Mouse (Mus musculus) urinary bladder, postnatal 4 days (tissue): ENCODE data around the gene Nlgn1.

Experiments used
- DNase-seq, 2 experiments: peaks; one replicate each; pipeline ENCODE4 v3.0.0; 2021 to 2022; ENCODE audit warnings: low spot score in 2 of 2

Nlgn1 gene

DNA sequence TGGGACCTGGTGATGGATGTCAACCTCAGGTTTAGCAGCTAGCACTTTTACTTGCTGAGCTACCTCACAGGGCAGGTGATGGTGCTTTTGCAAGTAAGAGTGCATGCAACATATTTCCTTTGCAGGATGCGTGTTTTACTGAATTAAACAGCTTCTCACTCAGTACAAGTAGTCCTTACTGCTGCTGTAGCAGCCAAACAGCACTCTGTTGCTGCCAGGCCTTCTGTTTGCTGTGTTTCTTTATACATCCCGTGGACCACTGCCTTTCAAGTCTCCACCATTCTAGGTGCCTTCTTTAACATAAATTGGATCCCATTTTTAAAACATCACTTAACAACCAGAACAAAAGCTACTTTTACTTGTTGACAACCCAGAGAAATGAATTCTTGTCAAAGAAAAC is 502.0 kb downstream of the Nlgn1 start:
- DNase-seq: no peak

DNA sequence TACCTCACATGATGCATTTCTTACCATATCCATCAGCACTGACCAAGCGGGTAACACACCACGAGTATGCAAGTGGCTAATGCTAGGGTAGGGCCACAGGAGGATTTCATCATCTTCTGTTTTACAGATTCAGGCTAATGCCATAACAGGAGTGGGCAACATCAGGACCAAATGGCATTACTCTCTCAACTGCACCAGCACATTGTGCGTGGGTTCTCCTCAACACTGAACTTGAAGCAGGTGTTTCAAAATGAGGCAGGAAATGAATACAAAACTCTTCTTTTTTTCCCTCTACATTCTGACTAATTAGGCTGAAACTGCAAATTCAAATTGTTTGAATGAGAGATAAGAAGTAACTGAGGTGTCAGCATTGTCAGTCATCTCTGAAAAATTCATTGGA is 518.9 kb downstream of the Nlgn1 start:
- no peak for DNase-seq

DNA sequence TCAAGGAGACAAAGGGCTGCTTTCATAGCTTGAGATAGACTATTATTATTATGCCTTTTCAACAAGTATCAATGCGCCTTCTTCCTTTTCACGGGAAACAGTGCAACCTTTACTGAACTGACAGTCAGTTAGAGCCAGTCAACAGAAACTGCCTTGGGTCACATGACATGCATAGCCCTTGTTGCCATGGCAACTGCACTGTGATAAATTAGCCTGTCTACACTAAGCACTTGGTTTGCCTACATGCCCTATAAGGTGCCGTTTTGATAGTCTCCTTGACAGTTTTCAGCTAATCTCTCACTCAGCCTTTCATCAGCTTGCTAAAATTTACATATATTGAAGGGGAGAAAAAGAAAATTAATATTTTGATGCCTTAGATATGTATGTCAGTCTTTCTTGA is 524.7 kb downstream of the Nlgn1 start:
- no peak for DNase-seq

DNA sequence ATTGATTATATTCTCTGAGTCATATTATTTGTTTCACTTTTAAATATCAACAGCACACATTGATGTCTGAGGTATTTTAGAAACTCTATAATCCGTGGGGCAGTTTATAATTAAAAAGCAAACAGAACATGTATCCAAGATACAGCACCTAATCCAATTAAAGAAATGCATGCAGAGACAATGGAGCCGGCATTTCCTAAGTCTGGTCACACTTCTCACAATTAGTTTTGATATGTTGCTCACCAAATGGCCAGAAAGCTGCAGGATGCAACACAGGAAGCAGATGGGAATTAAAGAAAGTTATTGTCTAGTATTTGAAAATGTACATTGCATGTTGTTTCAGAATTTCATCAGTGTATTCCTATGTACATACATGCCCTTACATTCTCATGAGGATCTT is 550.6 kb downstream of the Nlgn1 start:
- DNase-seq: no peak

DNA sequence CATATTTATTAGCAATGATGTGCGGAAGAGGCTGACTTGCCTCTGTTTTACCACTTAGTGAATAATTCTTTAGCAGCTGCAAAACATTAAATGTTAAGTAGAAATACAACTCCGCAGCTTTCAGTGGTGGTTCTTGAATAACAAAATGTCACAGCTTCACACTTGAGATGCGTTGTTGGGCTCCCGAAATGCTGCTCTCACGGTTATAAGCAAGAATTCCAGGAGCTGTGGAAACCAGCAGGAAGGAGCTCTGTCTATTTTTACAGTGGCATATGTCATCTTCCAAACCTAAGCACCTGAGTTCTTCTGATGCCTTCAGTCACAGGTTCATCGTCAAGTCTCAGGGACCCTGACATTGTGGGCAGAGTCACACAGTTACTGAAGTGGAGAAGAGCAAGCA is 556.8 kb downstream of the Nlgn1 start:
- no peak for DNase-seq

DNA sequence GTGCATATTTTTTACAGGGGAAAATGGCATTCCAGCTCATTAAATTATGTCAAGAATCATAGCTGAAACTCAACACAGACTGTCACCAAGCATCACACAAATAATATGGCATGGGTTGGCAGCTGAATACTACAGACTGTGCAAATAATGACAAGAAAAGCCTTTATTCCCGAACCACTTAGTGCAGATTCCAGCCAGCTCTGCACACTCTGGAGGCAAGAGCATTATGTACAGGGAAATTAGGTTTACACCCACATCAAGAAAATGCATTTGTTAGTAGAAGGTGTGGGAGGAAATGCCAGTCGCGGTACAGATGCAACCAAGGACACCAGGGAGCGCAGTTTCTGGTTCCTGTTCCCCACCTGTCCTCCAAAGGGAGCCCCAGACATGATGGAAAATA is 558.4 kb downstream of the Nlgn1 start:
- no peak for DNase-seq

DNA sequence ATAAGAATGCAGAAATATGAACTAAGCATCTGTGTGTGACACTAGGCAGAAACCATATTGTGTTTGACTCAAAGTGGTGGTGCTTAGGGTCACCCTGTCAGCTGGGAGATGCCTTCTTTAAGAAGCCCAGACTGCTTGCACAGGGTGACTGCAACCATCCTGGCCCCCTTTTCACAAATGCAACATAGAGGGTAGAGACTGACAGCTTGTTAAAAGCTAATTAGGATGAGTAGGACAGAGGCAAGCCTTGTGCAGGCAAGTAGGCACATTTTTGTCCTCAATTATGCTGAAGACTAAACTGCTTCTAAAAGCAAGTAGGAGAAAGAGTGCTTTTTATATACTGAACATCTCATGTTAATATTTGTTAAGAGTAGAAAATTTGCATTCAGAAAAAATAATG is 558.8 kb downstream of the Nlgn1 start:
- no peak for DNase-seq

DNA sequence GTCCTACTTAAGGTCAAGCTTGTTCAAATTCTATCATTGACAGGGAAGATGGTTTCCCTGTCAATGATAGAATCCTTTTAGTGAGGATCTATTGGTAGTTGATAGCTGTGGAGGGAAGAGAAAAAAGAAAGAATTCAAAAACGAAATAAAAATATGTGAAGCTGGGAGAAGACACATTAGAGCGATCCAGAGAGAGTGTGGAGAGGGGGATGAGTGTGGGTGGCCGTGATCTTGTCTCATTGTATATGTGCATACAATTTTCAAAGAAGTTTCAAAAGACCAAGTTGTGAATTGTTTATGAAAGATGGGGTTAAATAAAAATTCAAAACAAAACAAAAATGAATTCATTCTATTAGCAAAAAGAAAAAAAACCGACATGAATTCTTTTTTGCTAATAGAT is 568.6 kb downstream of the Nlgn1 start:
- no peak for DNase-seq

DNA sequence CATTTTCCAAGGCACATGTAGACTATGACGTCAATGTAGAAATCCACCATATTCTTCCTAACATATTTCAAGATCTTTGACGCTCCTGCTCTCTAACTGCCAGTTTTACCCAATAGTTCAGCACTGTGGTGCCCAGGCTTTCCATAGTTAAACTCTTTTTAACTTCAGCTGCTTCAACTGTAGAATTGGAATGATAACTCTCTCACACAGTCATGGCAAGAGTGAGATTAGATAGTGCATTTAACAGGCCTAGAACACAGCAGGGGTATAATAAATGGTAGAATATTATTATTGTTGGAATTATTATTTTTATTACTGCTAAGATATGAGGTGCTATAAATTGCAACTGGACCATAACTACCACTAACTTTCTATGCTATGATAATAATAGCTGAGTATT is 574.4 kb downstream of the Nlgn1 start:
- DNase-seq: no peak

DNA sequence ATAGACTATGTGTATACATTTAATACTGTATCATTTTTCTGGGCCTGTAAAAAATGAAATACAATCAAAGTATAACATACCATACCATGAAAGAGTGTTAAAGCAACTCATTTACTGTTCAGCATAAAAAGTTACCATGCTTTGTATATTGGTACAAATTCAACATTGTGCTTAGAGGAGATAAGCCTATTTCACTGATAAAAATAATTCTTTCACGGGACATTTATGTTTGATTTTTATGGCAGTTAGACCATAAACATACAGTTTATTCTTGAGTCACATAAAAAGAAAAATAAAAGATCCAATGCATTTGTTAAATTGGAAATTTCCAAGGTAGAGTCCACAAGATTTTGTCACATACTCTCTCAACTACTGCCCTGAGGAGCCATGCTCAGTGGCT is 608.1 kb downstream of the Nlgn1 start:
- DNase-seq: no peak

DNA sequence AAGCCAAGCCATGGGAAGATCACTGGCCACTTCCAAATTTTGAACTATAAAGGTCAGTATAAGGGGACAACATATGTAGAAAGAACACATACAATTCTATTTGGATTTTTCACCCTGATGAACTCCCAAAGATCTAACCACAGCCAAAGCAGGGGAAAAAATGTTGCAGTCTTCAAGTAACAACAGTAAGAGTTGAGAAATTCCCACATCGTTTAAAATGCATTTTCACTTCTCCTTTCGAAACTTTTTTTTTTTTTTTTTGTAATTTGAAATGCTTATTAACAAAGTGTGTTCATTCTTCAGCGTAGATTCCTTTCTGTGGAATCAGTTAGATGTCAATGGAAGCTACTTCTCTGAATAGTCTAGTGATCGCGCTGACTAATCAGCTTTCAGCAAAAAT is 610.8 kb downstream of the Nlgn1 start:
- DNase-seq: no peak

DNA sequence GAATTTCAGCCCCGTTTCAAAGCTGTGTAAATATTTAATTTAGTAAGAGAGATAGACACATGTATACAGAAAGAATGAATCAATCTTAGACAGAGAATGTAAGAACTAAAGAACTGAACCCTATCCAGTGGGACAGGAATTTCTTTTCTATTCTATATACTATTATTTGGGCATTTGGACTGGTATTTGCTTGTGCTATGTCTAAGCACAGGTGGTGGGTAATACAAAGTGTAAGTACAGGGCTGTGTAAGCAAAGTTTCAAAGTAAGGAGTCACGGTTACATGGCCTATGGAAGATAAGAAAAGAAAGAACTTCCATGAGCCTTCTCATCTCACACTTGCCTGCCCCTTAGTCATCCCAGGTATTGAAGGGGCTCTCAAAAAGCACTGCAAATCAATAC is 624.9 kb downstream of the Nlgn1 start:
- DNase-seq: no peak

DNA sequence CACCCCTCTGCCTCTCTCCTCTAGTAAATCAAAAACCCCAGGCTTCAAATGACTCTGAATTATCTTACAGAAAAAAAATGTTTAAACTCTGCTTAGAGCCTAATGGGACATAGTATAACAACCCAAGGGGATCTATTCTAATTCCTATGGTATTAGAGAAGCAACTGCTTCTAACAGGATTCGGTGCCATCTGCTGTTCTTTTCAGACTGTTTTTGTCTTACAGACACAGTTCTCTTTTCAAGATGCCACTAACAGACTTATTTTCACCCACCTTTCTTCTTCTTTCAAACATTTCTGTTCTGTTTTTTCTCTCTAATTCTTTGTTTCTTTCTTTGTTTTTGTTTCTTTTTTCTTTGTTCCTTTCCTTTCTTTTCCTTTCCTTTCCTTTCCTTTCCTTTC is 635.0 kb downstream of the Nlgn1 start:
- no peak for DNase-seq

DNA sequence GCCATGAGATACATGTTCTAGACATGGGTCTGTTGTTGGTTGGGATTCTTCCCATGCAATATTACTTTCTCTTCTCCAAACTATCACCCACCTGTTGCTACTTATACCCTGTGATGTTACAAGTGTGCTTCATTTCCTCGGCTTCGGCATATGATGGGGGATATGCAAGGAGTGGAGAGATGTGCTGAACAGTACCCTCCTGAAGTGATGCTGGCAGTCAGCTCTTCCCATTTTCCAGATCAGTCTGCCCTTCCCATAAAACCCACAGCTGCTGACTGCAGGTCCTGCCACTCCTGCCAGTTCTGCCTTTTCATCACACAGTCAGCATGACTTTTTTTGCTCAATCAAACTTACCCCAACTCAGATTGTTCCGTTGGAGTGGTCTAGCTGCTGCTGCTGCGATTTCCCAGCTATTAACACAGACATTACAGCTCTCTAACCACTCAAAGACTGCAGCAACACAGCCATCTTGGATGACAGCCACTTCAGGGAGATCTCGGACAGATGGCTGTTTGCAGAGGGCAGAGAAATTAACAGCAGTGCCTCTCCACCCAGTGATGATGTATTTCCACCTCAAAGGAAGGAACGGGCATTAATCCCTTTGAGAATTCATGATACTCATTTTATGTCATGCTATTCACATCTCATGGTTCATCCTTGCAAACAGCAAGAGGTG is 643.3 kb downstream of the Nlgn1 start:
- no peak for DNase-seq

DNA sequence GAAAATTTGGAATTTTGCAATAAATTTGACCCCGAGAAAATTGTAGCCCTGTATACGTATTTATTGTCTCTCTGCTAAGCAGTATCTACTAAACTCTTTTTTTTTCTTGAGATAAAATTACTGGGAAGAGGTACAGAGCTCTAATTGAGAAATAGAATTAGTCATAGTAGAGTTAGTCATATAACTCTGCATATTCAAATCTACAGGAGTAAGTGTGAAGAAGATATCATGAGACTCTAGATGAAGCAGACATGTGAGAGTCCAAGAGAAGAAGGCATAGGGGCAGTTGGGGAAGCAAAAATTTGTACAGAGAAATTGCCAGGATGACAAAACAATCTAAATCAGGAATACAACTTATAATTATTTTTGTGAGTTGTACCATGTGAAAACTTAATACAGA is 648.6 kb downstream of the Nlgn1 start:
- DNase-seq: no peak

DNA sequence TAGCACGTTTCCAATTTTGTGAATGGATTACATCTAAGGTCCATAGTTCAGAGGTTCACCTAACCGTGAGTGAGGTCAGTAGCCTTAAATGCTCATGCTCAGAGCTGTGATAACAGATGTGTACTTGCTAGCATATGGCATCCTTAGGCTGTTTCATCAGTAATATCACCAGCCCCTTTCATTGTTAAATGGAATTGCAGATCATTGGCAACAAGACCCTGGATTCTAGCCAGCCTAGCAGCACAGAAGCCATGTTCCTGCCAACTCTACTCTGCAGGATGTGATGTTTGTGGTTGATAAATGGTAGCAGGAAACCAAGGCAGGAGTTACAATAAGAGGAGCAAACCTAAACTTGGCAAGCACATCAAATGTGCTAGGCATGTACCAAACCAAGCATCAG is 652.9 kb downstream of the Nlgn1 start:
- DNase-seq: no peak

DNA sequence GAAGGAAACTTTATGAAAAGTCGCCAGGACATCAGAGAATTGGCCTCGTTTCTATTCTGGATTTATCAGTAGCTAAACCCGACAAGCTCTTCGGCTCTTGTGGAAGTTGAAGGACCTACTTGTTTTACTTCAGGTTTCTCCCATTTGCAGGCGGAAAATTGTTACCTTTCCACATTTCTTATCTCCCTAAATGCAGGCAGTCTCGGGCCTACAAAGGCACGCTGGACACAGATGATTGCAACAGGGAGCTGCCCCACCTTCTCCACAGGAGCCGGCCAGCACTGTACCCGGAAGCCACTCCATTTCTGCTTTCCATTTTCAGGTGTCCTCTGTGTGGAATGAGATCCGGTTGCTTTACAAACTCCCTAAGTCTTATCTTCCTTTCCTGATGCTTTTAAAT is 656.4 kb downstream of the Nlgn1 start:
- no peak for DNase-seq

DNA sequence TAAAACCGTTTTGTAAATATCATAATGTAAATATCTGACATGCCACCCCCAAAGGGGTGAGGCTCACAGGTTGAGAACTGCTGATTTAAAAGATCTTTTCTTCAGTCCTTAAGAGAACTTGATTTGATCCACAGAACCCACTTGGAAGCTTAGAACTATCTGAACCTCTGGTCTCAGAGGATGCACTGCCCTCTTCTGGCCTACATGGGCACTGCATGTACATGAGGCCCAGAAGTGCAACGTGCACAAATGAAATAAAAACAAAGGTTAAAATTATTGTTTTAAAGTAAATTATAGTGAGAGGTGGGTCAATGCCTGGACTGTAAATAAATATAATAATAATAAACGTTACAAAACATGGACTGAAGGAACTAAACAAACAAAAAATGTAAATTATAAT is 657.2 kb downstream of the Nlgn1 start:
- no peak for DNase-seq

DNA sequence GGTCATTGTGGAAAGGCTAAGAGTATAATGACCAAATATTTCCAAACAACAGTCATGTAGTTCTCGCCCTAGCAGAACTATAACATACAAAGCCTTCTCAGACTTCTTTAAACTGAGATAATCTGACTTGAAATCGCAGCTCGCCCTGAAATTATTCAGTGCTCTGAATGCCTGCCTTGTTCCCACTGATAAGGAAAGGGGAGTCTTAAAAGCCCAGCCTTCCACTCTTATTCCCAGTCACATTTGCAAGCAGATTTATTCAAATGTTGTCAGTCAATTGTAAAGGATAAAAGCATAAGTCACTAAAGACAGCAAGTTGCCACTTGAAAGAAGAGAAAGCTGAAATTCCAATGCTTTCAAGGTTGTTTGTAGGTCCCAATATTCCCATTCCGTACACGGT is 658.9 kb downstream of the Nlgn1 start:
- DNase-seq: no peak

DNA sequence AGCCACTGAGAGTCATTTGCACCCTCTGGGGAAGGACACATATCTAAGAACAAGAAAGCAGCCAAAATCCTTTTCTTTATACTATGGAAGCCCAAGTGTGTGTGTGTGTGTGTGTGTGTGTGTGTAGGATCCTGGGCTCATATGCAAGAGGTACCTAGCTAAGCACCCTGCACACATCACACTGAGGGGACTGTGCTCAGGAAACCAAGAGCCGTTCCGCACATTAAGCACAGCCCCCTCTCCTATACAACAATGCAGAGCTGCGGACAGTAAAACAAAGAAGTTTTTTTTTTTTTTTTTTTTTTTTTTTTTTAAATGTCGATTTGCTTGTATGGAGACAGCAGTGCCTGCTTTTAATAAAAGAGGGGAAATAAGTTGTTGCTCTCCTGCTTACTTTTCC is 659.5 kb downstream of the Nlgn1 start:
- DNase-seq: no peak

DNA sequence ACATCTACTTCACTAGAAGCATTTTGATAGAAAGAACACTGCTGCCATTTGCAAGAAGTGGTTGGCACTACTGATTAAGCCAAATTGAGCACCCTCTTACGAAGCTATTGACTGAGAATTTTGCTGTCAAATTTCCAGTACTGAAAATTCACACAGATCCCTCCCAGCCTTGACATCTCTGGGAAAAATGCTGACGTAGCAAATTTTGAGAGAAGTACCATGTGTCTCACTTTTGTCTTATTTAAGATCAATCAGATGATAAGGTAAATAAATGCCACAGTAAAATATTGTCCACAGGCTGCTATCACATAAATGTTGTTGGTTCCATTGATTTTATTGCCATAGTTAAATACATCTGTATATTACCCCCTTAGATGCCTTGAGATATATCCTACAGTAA is 668.8 kb downstream of the Nlgn1 start:
- DNase-seq: no peak

DNA sequence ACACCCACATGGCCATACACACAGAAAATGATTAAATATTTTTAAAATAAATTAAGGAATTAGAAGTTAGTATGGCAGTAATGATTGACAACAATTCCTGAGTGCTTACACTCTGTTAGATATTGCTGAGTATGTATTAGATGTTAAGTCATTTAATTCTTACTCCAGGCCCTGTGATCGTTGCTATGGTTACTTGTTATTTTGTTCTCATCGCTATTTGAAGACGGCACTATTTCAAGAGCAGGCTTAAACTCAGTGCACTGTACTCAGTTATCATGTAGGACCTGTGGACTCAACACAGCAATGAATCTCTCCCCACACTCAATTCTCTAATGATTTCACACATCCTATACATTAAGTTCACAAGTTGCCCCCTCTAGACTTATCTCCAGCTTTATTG is 672.0 kb downstream of the Nlgn1 start:
- no peak for DNase-seq

DNA sequence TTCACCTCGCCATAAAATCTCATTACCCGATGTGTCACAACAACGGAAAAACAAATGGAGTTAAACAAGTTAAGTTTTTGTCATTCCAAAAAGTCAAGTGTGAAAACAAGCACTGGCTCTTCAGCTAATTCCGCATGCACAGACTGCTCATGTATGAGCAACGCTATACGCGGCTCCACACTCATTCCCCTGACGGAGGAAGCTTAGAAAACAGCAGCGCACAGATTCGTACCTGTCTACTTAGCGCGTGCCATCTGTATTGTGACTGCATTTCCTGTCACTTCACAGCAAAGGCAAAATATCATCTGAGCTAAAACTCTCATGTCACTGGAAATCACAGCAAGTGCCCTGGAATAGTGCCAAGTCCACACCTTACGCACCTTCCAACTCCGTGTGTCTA is 674.3 kb downstream of the Nlgn1 start:
- DNase-seq: no peak

DNA sequence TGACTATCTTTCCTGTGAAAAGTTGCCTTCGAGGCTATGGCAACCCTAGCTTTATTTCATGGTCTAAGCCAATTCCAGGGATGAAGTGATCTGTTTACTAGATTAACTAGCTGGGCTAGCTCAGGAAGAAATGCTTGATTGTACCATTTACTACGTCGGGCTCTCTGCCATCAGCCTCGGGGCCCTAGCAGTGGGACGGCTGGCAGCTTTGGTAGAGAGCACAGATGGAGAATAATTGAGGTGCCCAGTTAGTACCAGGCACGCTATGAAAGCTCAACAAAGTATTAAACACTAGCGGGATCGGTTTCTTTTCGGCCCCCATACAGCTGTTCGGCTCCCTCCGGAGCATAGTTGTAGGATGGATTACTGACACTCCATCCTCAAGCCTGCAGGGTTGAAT is 675.2 kb downstream of the Nlgn1 start:
- no peak for DNase-seq

DNA sequence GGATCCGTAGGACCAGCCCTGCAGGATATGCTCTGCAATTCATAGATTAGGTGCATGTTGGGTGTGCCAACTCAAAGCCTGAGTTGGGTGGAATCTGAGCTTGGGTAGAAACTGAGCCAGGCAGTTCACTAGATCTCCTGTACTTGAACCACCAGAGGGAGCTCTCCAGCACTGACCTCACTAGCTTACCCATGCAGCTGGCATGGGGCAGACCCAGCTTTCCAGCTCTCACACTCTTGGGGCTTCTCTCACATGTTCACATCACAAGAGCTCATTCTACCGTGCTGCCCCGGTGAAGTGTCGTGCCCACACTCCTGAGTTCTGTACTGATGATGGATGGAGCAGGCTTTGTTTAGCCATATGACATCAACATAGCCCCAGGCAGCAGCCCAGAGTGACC is 679.2 kb downstream of the Nlgn1 start:
- DNase-seq: no peak
